Mouse (Mus musculus): ENCODE data around the gene Khnyn.

DNA sequence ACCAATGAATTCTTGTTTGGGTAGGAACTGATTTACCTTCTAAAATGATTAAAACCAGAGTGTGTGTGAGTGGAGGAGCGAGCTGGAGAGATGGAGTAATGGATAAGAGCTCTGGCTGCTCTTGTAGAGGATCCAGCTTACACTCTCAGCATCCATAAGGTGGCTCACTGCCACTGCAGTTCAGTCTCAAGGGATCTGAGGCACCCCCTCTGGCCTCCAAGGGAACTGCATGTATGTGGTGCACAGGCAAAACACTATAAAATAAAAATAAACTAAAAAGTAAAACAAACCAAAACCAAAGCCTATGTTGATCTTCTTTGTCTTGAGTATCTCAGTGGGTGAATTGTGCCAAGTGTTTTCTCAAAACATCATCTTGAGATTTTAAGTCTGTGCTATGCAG is 5.1 kb upstream of the Khnyn start:
- no peak; the same call in 1 of the 2 replicates for TF ChIP-seq CTCF (IDR thresholded peaks at IDR 0.05; ENCODE audit: borderline replicate concordance, control insufficient read depth, extremely low read depth, insufficient read depth, low read length, poor library complexity)
- no peak for TF ChIP-seq POLR2A (IDR thresholded peaks at IDR 0.05; ENCODE audit: control insufficient read depth, extremely low read depth, insufficient read depth, low read length, poor library complexity)
